Mouse (Mus musculus): Measurements from ENCODE around the gene 1700001P01Rik. TPM values are rescaled to one million over a fixed set of nuclear protein-coding genes. Genes with fewer than 3 reads are reported as not detected.
A peak's percentile ranks its signal among the peaks of the same experiment; 100 is the strongest.
"Not testable (repeated sequence)": the region's sequence is repeated elsewhere in the genome, so short reads cannot be mapped to it uniquely, and the experiment has no call there.

The 1700001P01Rik gene
- polyA plus RNA-seq, 1 experiment from 2014 or later = 0.50 TPM

DNA sequence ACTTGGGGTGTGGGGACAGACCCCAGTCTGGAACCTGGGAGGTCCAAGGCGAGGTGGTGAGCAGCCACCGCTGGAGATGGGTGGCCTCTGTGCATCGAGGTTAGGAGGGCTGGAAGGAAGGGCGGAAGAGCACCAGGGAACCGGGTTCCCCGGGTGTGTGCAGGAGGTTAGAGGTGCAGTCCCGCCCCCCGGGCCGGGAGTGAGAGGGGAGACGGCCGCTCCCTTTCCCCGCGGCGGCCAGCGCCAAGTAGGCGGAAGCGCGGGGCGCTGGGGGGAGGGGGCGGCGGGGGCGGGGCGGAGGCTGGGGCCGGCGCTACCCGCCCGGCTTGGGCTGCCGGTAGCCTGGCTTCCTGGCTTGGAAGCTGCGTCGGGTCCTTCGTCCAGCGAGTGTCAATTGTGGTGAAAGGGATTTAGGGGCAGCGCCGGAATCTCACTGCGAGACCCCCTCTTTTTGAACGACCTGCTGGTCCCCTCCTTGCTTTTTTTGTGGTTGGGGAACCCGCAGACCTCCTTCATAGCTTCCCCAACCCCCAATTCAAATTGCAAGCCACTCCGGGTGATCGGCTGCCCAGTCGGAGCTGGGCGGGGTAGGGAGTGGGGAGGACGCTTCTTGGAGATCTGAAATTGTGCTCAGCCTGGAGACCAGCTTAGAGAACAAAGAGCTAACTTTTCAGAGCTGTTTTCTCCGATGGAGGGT lies 24.4 kb upstream of the 1700001P01Rik start:
- ATAC-seq = peak; percentile 65
- WGBS = under 1% methylated on average over 21 of the region's 43 CpGs
- Histone ChIP-seq H3K36me3 (ENCODE audit: control insufficient read depth, insufficient read depth, low read length) (no peaks in the 10 kb centered on the region), H3K4me3 (ENCODE audit: low read depth, low read length) (peak overlapping the region; percentile 98), H3K4me1 (ENCODE audit: control insufficient read depth, insufficient read depth, low read length) (peaks cover 28% of the 10 kb centered on the region), H3K9ac (ENCODE audit: low read length) (peak overlapping the region; percentile 96), H3K9me3 (replicated peaks; ENCODE audit: control insufficient read depth, low read length) (no peaks in the 10 kb centered on the region), H3K27ac (ENCODE audit: low read depth, low read length) (peak overlapping the region; percentile 95), H3K27me3 (replicated peaks; ENCODE audit: control insufficient read depth, insufficient read depth, low read length) (no peaks in the 10 kb centered on the region), H3K4me2 (ENCODE audit: low read length) (peak overlapping the region; percentile 88)
- DNase-seq (ENCODE audit: low spot score) = peak; percentile 69

DNA sequence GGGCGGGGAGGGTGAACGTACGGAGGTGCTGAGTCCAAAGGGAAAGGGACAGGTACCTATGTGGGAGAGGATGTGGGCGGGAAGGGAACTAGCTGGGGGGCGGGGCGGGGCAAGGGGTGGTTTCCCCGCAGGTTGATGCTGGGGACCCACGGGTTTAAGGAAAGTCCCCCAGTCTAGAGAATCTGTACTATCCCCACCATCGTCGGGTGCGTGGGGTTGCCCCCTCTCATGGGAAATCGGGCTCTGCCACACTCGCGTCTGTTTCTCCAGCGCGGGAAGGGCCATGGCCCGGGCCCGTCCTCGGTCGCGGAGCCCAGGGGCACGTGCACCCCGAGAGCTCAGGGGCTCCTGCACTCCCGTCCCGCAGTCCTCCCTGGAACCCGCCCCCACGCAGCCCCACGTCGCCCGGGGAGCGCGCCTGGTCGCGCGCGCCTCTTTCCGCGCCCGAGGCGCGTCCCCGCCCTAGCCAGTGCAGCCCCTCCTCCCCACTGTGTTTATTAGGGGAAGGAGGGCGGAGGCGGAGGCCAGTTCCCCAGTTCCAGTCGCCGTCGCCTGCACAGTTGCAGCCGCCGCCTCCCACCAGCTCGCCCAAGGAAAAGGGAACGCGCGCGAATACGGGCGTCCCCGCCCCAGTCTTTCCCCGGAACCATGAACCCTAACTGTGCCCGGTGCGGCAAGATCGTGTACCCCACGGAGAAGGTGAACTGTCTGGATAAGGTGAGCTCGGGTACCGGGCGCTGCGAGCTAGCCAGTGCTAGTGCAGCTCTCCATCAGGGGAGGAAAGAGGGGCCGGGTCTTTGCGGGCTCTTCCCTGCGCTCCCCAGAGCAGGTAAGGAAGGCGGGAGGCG lies 23.7 kb upstream of the 1700001P01Rik start:
- peak; percentile 89 for DNase-seq (ENCODE audit: low spot score)
- Histone ChIP-seq H3K9ac (ENCODE audit: low read length) (peak overlapping the region; percentile 96), H3K4me1 (ENCODE audit: control insufficient read depth, insufficient read depth, low read length) (peaks cover 20% of the 10 kb centered on the region), H3K9me3 (replicated peaks; ENCODE audit: control insufficient read depth, low read length) (no peaks in the 10 kb centered on the region), H3K4me2 (ENCODE audit: low read length) (peak overlapping the region; percentile 88), H3K4me3 (ENCODE audit: low read depth, low read length) (peak overlapping the region; percentile 98), H3K27ac (ENCODE audit: low read depth, low read length) (peak overlapping the region; percentile 95), H3K27me3 (replicated peaks; ENCODE audit: control insufficient read depth, insufficient read depth, low read length) (no peaks in the 10 kb centered on the region), H3K36me3 (ENCODE audit: control insufficient read depth, insufficient read depth, low read length) (no peaks in the 10 kb centered on the region)
- under 1% methylated on average over 71 of the region's 71 CpGs for WGBS
- peak; percentile 85 for ATAC-seq

GRCm38 (mm10) chr11:97798782-97799145 lies 23.0 kb upstream of the 1700001P01Rik start, which contains the start of gene Lasp1:
Gene Lasp1 (plus strand): TSS chr11:97799000.
- DNase-seq (ENCODE audit: low spot score) (peak; percentile 88), ATAC-seq (peak; percentile 68)
- peak within 1 kb of the TSS; percentile 95 for H3K27ac ChIP-seq (ENCODE audit: low read depth, low read length)
- peaks cover 18% of the 10 kb centered on the region for H3K4me1 ChIP-seq (ENCODE audit: control insufficient read depth, insufficient read depth, low read length)
- peak within 1 kb of the TSS; percentile 88 for H3K4me2 ChIP-seq (ENCODE audit: low read length)
- peak within 1 kb of the TSS; percentile 96 for H3K9ac ChIP-seq (ENCODE audit: low read length)
- H3K27me3 ChIP-seq (replicated peaks; ENCODE audit: control insufficient read depth, insufficient read depth, low read length) = no peaks in the 10 kb centered on the region
- under 1% methylated on average over 11 of the region's 11 CpGs for WGBS
- H3K4me3 ChIP-seq (ENCODE audit: low read depth, low read length) = peak within 1 kb of the TSS; percentile 98
- H3K9me3 ChIP-seq (replicated peaks; ENCODE audit: control insufficient read depth, low read length) = no peaks in the 10 kb centered on the region
- no peaks in the 10 kb centered on the region for H3K36me3 ChIP-seq (ENCODE audit: control insufficient read depth, insufficient read depth, low read length)

- Histone ChIP-seq H3K36me3 (ENCODE audit: control insufficient read depth, insufficient read depth, low read length) (no peaks in the 10 kb centered on the region), H3K27me3 (replicated peaks; ENCODE audit: control insufficient read depth, insufficient read depth, low read length) (no peaks in the 10 kb centered on the region), H3K4me2 (ENCODE audit: low read length) (no peak overlapping the region), H3K9ac (ENCODE audit: low read length) (no peak overlapping the region), H3K4me1 (ENCODE audit: control insufficient read depth, insufficient read depth, low read length) (peaks cover 18% of the 10 kb centered on the region), H3K4me3 (ENCODE audit: low read depth, low read length) (0 out of 2 replicates have a peak overlapping the region, but pooled peaks have one; percentile 98), H3K27ac (ENCODE audit: low read depth, low read length) (no peak overlapping the region), H3K9me3 (replicated peaks; ENCODE audit: control insufficient read depth, low read length) (no peaks in the 10 kb centered on the region)
- 29% methylated on average over 8 of the region's 8 CpGs for WGBS
- DNase-seq (ENCODE audit: low spot score) (no peak), ATAC-seq (no peak)
Observed at GRCm38 (mm10) chr11:97798083-97798435, 22.3 kb upstream of the 1700001P01Rik start.

DNA sequence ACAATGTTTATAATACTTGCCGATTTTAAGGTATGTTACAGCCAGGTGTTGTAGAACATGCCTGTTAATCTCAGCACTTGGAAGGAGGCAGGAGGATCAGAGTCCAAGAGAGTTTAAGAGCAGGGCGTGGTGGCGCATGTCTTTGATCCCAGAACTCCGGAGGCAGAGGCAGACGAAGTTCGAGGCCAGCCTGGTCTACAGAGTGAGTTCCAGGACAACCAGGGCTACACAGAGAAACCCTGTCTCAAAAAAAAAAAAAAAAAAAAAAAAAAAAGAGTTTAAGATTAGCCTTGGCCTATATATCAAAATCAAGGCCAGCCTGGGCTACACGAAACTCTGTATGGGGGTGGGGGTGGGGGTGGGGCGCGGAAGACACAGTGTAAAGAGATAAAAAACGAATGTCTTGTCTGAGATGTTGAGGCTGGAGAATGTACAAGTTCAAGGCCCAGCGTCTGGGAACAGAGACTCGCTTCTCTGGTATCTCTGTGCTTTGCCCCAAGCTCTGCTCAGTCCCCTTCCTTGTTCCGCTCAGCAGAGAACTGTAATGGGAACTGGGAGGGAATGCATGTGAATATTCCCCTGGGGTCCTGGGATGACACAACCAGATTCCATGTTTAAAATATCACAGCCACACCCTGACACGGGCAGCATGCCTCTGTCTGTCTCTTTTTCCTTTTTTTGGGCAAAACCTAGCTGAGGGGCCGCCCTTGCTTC lies 21.8 kb upstream of the 1700001P01Rik start:
- 60% methylated on average over 15 of the region's 15 CpGs for WGBS
- ATAC-seq (no peak), DNase-seq (ENCODE audit: low spot score) (no peak)
- Histone ChIP-seq H3K36me3 (ENCODE audit: control insufficient read depth, insufficient read depth, low read length) (no peaks in the 10 kb centered on the region), H3K27me3 (replicated peaks; ENCODE audit: control insufficient read depth, insufficient read depth, low read length) (no peaks in the 10 kb centered on the region), H3K4me1 (ENCODE audit: control insufficient read depth, insufficient read depth, low read length) (peaks cover 17% of the 10 kb centered on the region), H3K9me3 (replicated peaks; ENCODE audit: control insufficient read depth, low read length) (no peaks in the 10 kb centered on the region), H3K4me3 (ENCODE audit: low read depth, low read length) (no peak overlapping the region), H3K4me2 (ENCODE audit: low read length) (no peak overlapping the region), H3K9ac (ENCODE audit: low read length) (no peak overlapping the region), H3K27ac (ENCODE audit: low read depth, low read length) (no peak overlapping the region)

- Histone ChIP-seq H3K4me1 (ENCODE audit: control insufficient read depth, insufficient read depth, low read length) (peaks cover 11% of the 10 kb centered on the region), H3K27me3 (replicated peaks; ENCODE audit: control insufficient read depth, insufficient read depth, low read length) (no peaks in the 10 kb centered on the region), H3K4me2 (ENCODE audit: low read length) (no peak overlapping the region), H3K9me3 (replicated peaks; ENCODE audit: control insufficient read depth, low read length) (no peaks in the 10 kb centered on the region), H3K27ac (ENCODE audit: low read depth, low read length) (no peak overlapping the region), H3K36me3 (ENCODE audit: control insufficient read depth, insufficient read depth, low read length) (no peaks in the 10 kb centered on the region), H3K9ac (ENCODE audit: low read length) (no peak overlapping the region), H3K4me3 (ENCODE audit: low read depth, low read length) (no peak overlapping the region)
- 5% methylated on average over 6 of the region's 6 CpGs for WGBS
- ATAC-seq (no peak), DNase-seq (ENCODE audit: low spot score) (peak; percentile 69)
Observed at GRCm38 (mm10) chr11:97796910-97797309, 21.2 kb upstream of the 1700001P01Rik start.

DNA sequence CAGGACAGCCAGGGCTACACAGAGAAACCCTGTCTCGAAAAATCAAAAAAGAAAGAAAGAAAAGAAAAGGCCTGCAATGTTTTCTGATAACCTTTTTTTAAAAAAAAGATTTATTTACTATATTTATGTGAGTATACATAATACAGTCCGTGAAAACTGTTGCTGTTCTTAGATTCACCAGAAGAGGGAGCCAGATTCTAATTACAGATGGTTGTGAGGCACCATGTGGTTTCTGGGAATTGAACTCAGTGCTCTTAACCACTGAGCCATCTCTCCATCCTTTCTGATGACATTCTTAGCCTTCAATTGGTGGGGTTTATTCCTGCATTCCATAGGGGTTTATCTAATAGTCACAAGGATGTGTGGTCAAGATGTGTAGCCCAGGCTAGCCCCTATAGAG lies 17.4 kb upstream of the 1700001P01Rik start:
- H3K4me2 ChIP-seq (ENCODE audit: low read length) = no peak overlapping the region
- no peaks in the 10 kb centered on the region for H3K36me3 ChIP-seq (ENCODE audit: control insufficient read depth, insufficient read depth, low read length)
- H3K27me3 ChIP-seq (replicated peaks; ENCODE audit: control insufficient read depth, insufficient read depth, low read length) = no peaks in the 10 kb centered on the region
- no peaks in the 10 kb centered on the region for H3K4me1 ChIP-seq (ENCODE audit: control insufficient read depth, insufficient read depth, low read length)
- no peak overlapping the region for H3K9ac ChIP-seq (ENCODE audit: low read length)
- no peak overlapping the region for H3K4me3 ChIP-seq (ENCODE audit: low read depth, low read length)
- whole genome bisulfite sequencing = 6% methylated on average over 2 of the region's 2 CpGs
- H3K9me3 ChIP-seq (replicated peaks; ENCODE audit: control insufficient read depth, low read length) = no peaks in the 10 kb centered on the region
- H3K27ac ChIP-seq (ENCODE audit: low read depth, low read length) = no peak overlapping the region
- ATAC-seq = no peak
- DNase-seq (ENCODE audit: low spot score) = peak; percentile 76

GRCm38 (mm10) chr11:97790778-97791438 lies 15.2 kb upstream of the 1700001P01Rik start:
- H3K4me2 ChIP-seq (ENCODE audit: low read length); H3K4me1 ChIP-seq (ENCODE audit: control insufficient read depth, insufficient read depth, low read length); H3K9ac ChIP-seq (ENCODE audit: low read length); H3K9me3 ChIP-seq (replicated peaks; ENCODE audit: control insufficient read depth, low read length); H3K36me3 ChIP-seq (ENCODE audit: control insufficient read depth, insufficient read depth, low read length); DNase-seq (ENCODE audit: low spot score); H3K27ac ChIP-seq (ENCODE audit: low read depth, low read length); ATAC-seq; H3K27me3 ChIP-seq (replicated peaks; ENCODE audit: control insufficient read depth, insufficient read depth, low read length); H3K4me3 ChIP-seq (ENCODE audit: low read depth, low read length): not testable (repeated sequence)
- WGBS = 90% methylated on average over 2 of the region's 2 CpGs
